Mouse (Mus musculus) CH12F3 (cell line): ENCODE data around the gene Olfr318.
"Not testable (repeated sequence)": the region's sequence is repeated elsewhere in the genome, so short reads cannot be mapped to it uniquely, and the experiment has no call there.

Experiments used
- in situ Hi-C: fragments of 300-500 bp; cut with MboI; formaldehyde crosslinking; loops from 2 replicates; pipeline ENCODE4 v1.14.3; 2020; ENCODE audit warnings: low sequenced_read_pairs

Olfr318 gene

DNA sequence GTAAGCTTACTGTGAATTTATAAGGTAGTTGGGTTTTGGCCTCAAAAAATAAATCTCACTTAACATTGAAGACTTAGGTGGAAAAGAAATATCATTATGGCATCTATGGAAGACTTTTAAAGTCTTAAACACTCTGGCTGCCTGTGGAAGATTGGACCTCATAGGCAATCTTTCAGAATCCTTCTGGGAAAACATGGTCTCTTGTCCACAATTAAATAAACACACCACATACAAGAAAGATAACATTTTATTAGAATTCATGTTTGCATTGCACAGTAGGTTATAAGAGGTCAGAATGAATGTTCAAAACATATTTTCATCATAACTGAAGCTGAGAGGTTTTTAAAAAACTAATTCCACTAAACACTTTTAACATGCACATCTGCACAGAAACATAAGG lies at the start of gene Olfr318:
Olfr318 (minus strand) TSS at position 101 of the 400 bp plus-strand sequence.
- in situ Hi-C loops, result no loop called here

DNA sequence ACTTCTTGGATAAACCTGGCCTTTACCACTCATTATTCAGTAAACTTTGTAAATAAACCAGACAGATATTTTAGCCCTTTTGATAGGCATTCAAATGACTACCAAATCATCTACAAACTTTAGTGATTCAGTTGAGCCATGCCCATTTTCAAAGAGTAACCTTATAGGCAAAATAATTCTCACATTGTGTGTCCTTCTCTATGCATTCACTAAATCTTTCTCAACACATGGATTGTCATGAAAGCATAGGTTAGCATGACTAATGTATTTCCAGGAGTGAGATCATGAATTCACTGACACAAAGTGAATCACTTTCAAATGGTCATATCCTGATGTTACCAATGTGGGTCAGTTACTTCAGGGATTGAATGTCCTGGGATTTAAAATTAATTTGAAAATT lies 49.1 kb upstream of the Olfr318 start, which contains the start of gene Olfr315:
Olfr315 (plus strand) TSS at position 301 of the 400 bp plus-strand sequence.
- in situ Hi-C loops, result no loop called here

DNA sequence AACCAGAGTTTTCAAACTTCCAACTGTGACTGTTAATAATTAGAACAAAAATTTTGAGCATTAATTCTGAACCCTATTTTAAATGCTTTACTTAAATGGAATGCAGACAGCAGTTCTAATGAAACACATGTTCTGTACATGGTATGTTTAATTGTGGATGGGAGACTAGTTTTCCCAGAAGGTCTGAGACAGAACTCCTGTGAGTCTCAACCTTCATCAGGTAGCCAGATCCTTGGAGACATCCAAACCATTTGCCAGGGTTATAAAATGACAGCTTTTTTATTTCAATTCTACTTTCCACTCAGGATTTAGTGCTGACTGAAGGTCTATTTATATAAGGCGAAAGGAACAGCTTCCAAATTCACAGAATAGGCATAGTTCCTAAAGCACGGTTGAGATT lies 28.6 kb upstream of the Olfr318 start, which contains the start of gene Olfr316:
Olfr316 (plus strand) TSS at position 301 of the 400 bp plus-strand sequence.
- in situ Hi-C loops, result no loop called here

DNA sequence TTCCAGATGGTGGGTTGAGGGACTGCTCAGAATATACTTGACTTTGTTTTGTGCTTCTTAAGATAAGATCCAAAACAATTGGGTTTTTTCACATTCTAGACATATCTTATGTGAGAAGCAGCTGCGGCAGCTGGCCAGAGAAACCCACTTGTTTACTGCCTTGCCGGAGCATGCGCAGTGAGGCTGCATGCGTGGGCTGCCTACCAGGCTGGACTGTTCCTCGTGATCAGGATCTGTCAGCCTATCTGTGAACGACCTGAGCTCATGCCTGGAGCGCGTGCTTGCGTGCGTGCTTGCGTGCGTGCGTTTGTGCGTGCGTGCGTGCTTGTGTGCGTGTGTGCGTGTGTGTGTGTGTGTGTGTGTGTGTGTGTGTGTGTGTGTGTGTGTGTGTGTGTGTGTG lies 27.3 kb upstream of the Olfr318 start:
- in situ Hi-C loops, result not testable (repeated sequence)

DNA sequence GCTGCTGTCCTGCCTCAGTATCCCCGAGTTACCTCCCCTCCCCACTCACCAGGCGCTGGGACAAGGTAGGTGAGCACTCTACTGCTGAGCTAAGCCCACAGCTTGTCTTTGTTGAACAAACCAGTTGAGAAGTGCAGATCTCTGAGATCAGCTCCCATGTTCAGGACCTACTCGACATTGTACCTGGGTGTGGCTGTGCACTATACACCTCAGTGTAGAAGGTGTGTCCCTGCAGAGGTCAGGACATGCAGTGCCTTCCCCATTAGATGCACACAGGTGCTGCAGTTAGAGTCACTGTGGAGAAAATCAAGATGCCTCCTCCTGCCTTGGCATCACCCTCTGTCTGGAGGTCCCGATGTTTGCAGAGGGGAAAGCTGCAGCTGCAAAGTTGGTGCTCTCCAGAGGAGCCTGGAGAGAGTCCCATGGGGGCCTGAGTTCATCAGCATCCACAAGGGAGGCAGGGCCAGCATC lies 15.0 kb upstream of the Olfr318 start, which contains the start of gene Olfr317:
Olfr317 (minus strand) TSS at position 421 of the 471 bp plus-strand sequence.
- in situ Hi-C loops, result no loop called here

DNA sequence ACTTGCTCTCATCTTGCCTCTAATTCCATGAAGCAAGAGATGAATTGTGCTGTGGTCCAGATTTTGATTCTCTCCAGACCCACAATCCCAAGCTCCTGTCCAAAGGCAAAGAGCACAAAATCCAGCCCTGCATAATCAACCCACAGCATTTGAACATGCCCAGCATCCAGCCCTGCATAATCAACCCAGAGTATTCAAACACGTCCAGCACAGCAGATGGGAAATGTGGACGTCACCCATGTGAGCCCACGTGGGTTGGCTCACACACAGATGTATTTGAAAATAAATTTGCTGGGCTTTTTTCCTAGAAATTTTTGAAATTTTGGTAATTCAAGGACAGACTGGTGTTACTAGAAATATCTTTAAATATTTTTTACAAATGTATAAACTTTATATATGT lies 9.6 kb upstream of the Olfr318 start:
- in situ Hi-C loops, result no loop called here

DNA sequence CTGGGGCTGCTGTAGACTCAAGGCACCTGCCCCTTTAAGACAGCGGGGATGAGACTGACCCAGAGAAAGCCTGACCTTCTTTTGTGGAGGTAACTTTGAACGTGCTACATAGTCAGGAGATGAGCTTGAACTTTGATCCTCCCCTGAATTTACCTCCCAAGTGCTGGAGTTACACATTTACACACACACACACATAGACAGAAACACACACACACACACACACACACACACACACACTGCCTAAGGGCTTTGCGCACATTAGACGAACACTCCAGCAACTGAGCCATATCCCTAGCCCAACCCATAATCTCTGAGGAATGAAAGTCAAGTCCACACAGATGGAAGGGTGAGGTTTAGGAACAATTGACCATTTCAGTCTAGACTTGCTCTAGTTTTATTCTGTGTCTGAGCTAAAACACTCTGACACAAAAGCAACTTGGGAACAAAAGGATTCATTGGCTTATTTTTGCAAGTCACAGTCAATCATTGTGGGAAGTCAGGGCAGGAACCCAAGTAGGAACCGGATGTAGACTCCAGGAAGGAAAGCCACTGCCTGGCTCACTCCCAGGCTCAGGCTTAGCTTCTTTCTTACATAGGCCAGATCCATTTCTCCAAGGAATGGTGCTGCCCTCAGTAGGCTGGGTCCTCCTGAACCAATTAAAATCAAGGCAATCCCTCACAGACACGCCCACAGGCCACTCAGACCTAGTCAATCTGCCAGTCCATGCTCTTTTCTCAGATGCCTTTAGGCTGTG lies 4.3 kb upstream of the Olfr318 start:
- in situ Hi-C loops, result not testable (repeated sequence)

DNA sequence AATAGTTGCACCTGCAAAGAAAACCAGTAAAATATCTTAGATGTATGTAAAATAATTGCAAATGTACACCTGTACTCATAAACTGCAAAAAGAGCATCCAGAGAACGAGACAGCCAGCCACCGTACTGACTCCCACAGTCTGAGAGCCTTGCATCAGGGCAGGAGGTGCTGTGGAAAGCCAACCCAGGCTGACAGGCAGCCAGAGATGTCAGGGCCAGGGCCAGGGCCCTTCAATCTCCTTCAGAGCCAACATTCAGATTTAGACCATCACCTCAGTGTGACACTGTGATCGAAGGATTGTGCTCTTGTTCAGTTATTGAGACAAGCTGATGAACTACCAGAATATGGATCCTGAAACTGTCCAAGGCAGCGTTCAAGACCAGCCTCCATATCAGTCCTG lies 4.1 kb downstream of the Olfr318 start:
- in situ Hi-C loops, result no loop called here

DNA sequence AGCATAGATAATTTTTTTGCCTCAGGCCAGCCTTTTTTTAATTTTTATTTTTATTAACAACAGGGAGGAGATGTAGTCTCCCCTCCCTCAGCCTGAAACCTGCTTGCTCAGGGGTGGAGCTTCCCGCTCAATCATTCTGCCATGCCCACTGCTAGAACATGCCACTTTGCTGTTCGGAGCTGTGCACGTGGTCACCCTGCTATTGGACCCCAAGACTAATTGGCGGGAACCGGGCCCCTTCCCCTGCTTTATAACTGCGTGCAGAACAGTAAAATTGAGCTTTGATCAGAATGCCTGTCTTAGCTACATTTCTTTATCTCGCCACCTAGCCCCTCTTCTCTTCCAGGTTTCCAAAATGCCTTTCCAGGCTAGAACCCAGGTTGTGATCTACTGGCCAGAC lies 6.1 kb downstream of the Olfr318 start:
- in situ Hi-C loops, result not testable (repeated sequence)

DNA sequence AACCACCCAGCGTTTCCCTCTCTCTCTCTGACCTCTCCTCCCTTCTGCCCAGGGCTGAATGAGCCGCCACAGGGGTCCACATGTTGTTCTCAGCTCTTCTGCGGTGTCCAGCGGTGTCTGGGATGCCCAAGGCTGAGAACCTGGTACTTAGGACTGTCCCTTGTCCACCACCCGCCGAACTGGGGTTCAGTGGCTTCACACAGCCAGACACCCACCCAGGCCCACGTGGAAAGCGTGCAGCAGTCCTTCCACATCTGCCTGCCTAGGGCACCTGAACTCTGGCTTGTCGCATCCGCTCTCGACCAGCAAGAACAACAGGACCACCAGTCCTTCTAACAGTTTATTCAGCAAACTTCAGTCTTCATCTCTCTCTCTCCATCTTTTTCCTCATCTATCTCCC lies 14.7 kb downstream of the Olfr318 start:
- in situ Hi-C loops, result no loop called here

DNA sequence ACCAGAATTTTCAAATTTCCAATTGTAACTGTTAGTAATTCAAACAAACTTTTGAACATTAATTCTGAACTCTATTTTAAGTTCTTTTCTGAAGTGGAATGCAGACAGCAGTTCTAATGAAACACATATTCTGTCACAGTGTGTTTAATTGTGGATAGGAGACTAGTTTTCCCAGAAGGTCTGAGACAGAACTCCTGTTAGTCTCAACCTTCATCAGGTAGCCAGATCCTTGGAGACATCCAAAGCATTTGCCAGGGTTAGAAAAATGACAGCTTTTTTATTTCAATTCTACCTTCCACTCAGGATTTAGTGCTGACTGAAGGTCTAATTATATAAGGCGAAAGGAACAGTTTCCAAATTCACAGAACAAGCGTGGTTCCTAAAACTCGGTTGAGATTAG lies 25.0 kb downstream of the Olfr318 start, which contains the start of gene Olfr319:
Olfr319 (plus strand) TSS at position 301 of the 400 bp plus-strand sequence.
- in situ Hi-C loops, result no loop called here

DNA sequence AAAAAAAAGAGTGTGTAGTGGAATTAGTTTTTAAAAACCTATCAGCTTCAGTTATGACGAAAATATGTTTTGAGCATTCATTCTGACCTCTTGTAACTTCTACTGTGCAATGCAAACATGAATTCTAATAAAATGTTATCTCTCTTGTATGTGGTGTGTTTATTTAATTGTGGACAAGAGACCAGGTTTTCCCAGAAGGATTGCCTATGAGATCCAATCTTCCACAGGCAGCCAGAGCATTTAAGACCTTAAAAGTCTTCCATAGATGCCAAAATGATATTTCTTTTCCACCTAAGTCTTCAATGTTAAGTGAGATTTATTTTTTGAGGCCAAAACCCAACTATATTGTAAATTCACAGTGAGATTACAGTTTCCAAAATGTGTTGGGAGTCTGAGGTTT lies 43.0 kb downstream of the Olfr318 start, which contains the start of gene Olfr320:
Olfr320 (plus strand) TSS at position 301 of the 400 bp plus-strand sequence.
- in situ Hi-C loops, result no loop called here

DNA sequence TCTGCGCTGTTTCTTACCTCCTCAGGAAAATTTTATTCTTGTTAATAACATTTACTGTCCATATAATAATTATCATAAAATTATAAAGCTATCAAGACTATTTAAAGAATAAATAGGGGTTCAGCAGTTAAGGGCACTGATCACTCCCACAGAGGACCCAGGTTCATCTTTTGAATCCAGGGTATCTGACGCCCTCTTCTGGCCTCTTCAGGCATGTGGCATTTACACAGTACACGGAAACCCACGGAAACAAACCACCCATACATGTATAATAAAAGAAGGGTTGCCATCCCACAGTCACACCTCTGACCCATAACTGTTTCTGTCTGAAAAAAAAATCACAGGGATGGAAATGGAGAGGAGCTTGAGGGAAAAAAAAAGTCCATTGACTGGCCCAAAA lies 52.0 kb downstream of the Olfr318 start:
- in situ Hi-C loops, result no loop called here

DNA sequence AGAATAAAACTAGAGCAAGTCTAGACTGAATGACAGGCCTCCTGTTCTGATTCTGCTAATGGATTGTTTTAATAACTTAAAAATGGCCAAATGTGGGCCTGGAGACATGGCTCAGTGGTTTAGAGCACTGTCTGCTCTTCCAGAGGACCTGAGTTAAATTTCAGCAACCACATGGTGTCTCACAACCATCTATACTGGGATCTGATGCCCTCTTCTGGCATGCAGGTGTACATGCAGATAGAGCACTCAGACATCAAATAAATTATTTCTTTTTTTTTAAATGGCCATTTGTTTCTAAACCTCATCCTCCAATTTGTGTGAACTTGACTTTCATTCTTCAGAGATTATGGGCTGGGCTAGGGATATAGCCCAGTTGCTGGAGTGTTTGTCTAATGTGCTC lies 54.6 kb downstream of the Olfr318 start:
- in situ Hi-C loops, result no loop called here
